In the genomic region with DNA sequence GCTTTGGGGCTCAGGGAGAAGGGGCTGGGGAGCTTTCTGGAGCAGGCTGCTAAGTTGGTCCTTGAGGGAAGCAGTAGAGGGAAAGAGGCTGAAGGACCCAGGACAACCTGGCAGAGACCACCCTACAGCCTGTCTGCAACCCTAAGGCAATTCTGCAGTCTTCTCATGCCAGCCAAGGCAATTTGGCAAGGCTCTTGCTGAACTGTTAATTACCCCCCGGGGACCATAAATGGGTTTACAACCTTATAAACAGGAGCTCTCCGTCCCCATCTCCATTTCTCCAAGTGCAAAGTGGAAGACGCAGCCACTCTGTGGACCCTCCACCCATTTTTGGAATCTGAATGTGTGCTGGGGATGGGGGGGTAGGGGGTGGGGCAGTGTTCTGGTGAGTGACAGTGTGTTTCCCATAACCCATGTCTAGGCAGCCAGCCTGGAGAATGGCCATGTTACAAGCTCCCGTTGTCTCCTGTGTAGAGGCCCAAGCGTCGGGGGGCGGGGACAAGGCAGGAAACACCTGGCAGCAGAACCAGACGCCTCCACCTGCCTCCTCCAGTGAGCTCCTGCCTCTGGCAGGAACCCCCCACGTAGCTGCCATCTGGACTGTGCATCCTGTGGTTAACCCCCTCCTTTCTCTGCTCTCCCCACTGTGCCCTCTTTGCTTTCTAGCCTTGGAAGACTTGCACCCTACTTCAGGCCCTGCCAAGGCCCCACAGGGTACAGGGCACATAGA, we compare ENCODE assay signal across 10 mouse cellular contexts. TPM values are rescaled to one million over a fixed set of nuclear protein-coding genes. Genes with fewer than 3 reads are reported as not detected.
DNase-seq lines count a peak whose midpoint lies in the region; ATAC-seq lines count a peak whose summit lies in the region.
"Had no signal": no experiment of that assay in that cellular context is flagged by ENCODE, and none has a peak within 500 bp of the region (broad histone marks: within the 10 kb centered on the region; RNA-seq: fewer than 3 reads in every experiment).

No protein-coding gene starts in this region.

- no peaks in the 10 kb centered on the region for H3K9me3 ChIP-seq in hindbrain, embryonic 15.5 days

- peak; percentile 91 for DNase-seq in heart, adult 11 months
- DNase-seq in heart, adult 8-10 months (ENCODE audit: low spot score): no peak
- DNase-seq in CD4-positive, CD25-positive, alpha-beta regulatory T cell, adult 2 months (ENCODE audit: low read depth, low spot score): peak; percentile 83
- peak; percentile 74 for DNase-seq in embryo, embryonic 11 days
- DNase-seq in thymus, postnatal 25 days: peak; percentile 90
- DNase-seq in adrenal gland, adult (ENCODE audit: inconsistent age in 2 of 2, low spot score in 1 of 2): no peak

- peaks cover 31% of the 10 kb centered on the region for H3K4me1 ChIP-seq in hindbrain, embryonic 15.5 days (replicated peaks)

- H3K4me3 ChIP-seq in hindbrain, embryonic 15.5 days: no peak overlapping the region

- no peak overlapping the region for H3K4me2 ChIP-seq in hindbrain, embryonic 15.5 days

- H3K36me3 ChIP-seq in hindbrain, embryonic 15.5 days: no peaks in the 10 kb centered on the region

- 34% methylated on average over 8 of the region's 9 CpGs for WGBS in hindbrain, embryonic 15.5 days

- no peak overlapping the region for H3K9ac ChIP-seq in hindbrain, embryonic 15.5 days

- H3K27me3 ChIP-seq in hindbrain, embryonic 15.5 days: no peaks in the 10 kb centered on the region

- no peak overlapping the region for H3K27ac ChIP-seq in hindbrain, embryonic 15.5 days (replicated peaks)

- ATAC-seq in hindbrain, embryonic 15.5 days (ENCODE audit: low FRiP score, low read depth): peak; percentile 61
- ATAC-seq in monocyte, adult 5-6 weeks (replicated peaks; ENCODE audit: insufficient number of reproducible peaks, low FRiP score, low TSS enrichment, poor library complexity, severe bottlenecking): peak; percentile 15; the same call in 1 of the 2 replicates

RNA-seq across cellular contexts. Expression of a gene that starts 20.5 kb away (rescaled TPM):
- total RNA-seq in heart, adult 8-10 months (2022): under 1 TPM; 0.27 to 0.63 (median 0.48) TPM
- 7.7 and 9.6 TPM in 2 replicates for polyA plus RNA-seq in hindbrain, embryonic 15.5 days (2015; fragmentation: Nextera tagmentation; extraction: Ambion mirVana)
- total RNA-seq in monocyte, adult 5-6 weeks (2017): not detected in 3 replicates
- total RNA-seq: ES-E14 had no signal

RNA-seq across cellular contexts. Expression of a gene that starts 42.6 kb away (rescaled TPM):
- 1 to 10 TPM; 4.4 to 6.6 (median 5.1) TPM for total RNA-seq in heart, adult 8-10 months (2022)
- 8.0 and 10.4 TPM in 2 replicates for polyA plus RNA-seq in hindbrain, embryonic 15.5 days (2015; fragmentation: Nextera tagmentation; extraction: Ambion mirVana)
- total RNA-seq in monocyte, adult 5-6 weeks (2017): not detected in 3 replicates

RNA-seq across cellular contexts. Expression of a gene that starts 43.2 kb away (rescaled TPM):
- total RNA-seq in heart, adult 8-10 months (2022): 1 to 10 TPM; 1.5 to 3.4 (median 1.8) TPM
- 5.3 and 7.7 TPM in 2 replicates for polyA plus RNA-seq in hindbrain, embryonic 15.5 days (2015; fragmentation: Nextera tagmentation; extraction: Ambion mirVana)
- not detected in 3 replicates for total RNA-seq in monocyte, adult 5-6 weeks (2017)
- total RNA-seq: ES-E14 had no signal

RNA-seq across cellular contexts. Expression of a gene that starts 49.8 kb away (rescaled TPM):
- not detected for total RNA-seq in heart, adult 8-10 months (2022)
- polyA plus RNA-seq in hindbrain, embryonic 15.5 days (2015; fragmentation: Nextera tagmentation; extraction: Ambion mirVana): 0.22 and 0.35 TPM in 2 replicates
- not detected in 3 replicates for total RNA-seq in monocyte, adult 5-6 weeks (2017)
- total RNA-seq: ES-E14; heart, adult 18-20 months had no signal

Comparison
In these comparisons a context has a peak if more than half of its experiments do, and no peak if none do; other contexts are left out.
1. DNase-seq: peak in heart, adult 11 months (single experiment), CD4-positive, CD25-positive, alpha-beta regulatory T cell, adult 2 months (single experiment), embryo, embryonic 11 days (single experiment) and thymus, postnatal 25 days (single experiment); none in heart, adult 8-10 months (single experiment) and adrenal gland, adult (0 of 2).